Mouse (Mus musculus) forebrain, embryonic 15.5 days (tissue): ENCODE measurements around the gene Fam83f. TPM values are rescaled to one million over a fixed set of nuclear protein-coding genes. Genes with fewer than 3 reads are reported as not detected.
"Not testable (repeated sequence)": the region's sequence is repeated elsewhere in the genome, so short reads cannot be mapped to it uniquely, and the experiment has no call there.

Experiments
- ATAC-seq: fragments of 200-750 bp; cut with Nextera tagmentation; replicated peaks from 2 replicates; pipeline ENCODE4 v1.8.0; 2017; ENCODE audit warnings: mild to moderate bottlenecking, moderate TSS enrichment, moderate library complexity
- H3K27ac ChIP-seq: fragments of 300-500 bp; sonication (generic); replicated peaks from 2 replicates; pipeline ENCODE4 v1.5.1; 2015; ENCODE audit warnings: mild to moderate bottlenecking, inconsistent platforms
- H3K27me3 ChIP-seq: fragments of 300-500 bp; sonication (generic); 2 replicates; pipeline ENCODE4 v1.6.1; 2015; ENCODE audit warnings: inconsistent platforms
- H3K36me3 ChIP-seq: fragments of 300-500 bp; sonication (generic); 2 replicates; pipeline ENCODE4 v1.6.1; 2015; ENCODE audit warnings: mild to moderate bottlenecking, inconsistent platforms
- H3K4me1 ChIP-seq: fragments of 300-500 bp; sonication (generic); 2 replicates; pipeline ENCODE4 v1.6.1; 2015; ENCODE audit warnings: inconsistent platforms
- H3K4me2 ChIP-seq: fragments of 300-500 bp; sonication (generic); replicated peaks from 2 replicates; pipeline ENCODE4 v1.6.1; 2015; ENCODE audit warnings: mild to moderate bottlenecking, inconsistent platforms
- H3K4me3 ChIP-seq: fragments of 300-500 bp; sonication (generic); 2 replicates; pipeline ENCODE4 v1.5.1; 2015; ENCODE audit warnings: mild to moderate bottlenecking, inconsistent platforms
- H3K9ac ChIP-seq: fragments of 300-500 bp; sonication (generic); replicated peaks from 2 replicates; pipeline ENCODE4 v1.6.1; 2015; ENCODE audit warnings: mild to moderate bottlenecking, inconsistent platforms
- H3K9me3 ChIP-seq: fragments of 300-500 bp; sonication (generic); 2 replicates; pipeline ENCODE4 v1.6.1; 2016; ENCODE audit warnings: inconsistent platforms
- WGBS: fragments of 180-500 bp; shearing (Covaris S2); methylation state at CpG from one replicate; pipeline ENCODE4 v1.1.7; 2015; ENCODE audit warnings: mixed read lengths; 5-methylcytosine and 5-hydroxymethylcytosine counted together
- microRNA-seq: library from miRNA; unstranded; fragments of <30 nt; microRNA quantifications from one replicate; pipeline ENCODE4, GENCODE M21; 2016
- polyA plus RNA-seq: library from polyadenylated mRNA; unstranded; fragments of >200 nt; fragmentation: Nextera tagmentation; extraction: Ambion mirVana; gene quantifications from 2 replicates; pipeline ENCODE4 v1.2.1, GENCODE M21; 2015

Fam83f gene
- polyA plus RNA-seq, 1 experiment from 2014 or later, result 0.05 TPM

DNA sequence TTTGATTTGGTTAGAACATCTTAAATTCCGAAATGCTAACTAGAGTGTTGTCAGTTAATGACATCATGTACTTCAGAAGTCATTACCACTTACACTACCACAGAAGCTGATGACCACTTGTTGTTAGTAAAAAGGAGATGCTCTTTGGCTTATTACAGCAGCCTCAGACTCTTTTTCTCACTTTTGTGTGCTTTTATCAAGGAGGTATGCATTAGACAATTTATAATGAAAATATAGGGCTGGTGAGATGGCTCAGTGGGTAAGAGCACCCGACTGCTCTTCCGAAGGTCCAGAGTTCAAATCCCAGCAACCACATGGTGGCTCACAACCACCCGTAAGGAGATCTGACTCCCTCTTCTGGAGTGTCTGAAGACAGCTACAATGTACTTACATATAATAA, 64.1 kb downstream of the Fam83f start:
- WGBS, result 96% methylated on average over 4 of the region's 4 CpGs
- not testable (repeated sequence) for H3K4me2 ChIP-seq, H3K27me3 ChIP-seq, H3K4me1 ChIP-seq, H3K36me3 ChIP-seq, H3K9me3 ChIP-seq, H3K4me3 ChIP-seq, H3K9ac ChIP-seq, ATAC-seq, H3K27ac ChIP-seq

- H3K4me3 ChIP-seq, result no peak overlapping the region
- no peaks in the 10 kb centered on the region; the same call in 1 of the 2 replicates for H3K4me1 ChIP-seq
- H3K9ac ChIP-seq, result no peak overlapping the region
- ATAC-seq, result no peak
- H3K9me3 ChIP-seq, result no peaks in the 10 kb centered on the region
- no peaks in the 10 kb centered on the region for H3K36me3 ChIP-seq
- H3K27me3 ChIP-seq, result no peaks in the 10 kb centered on the region
- WGBS, result 29% methylated on average over 1 of the region's 1 CpGs
- no peak overlapping the region for H3K4me2 ChIP-seq
- H3K27ac ChIP-seq, result no peak overlapping the region
Observed at GRCm38 (mm10) chr15:80736553-80736952, 64.9 kb downstream of the Fam83f start.

GRCm38 (mm10) chr15:80738244-80738643, 66.6 kb downstream of the Fam83f start:
- H3K4me3 ChIP-seq, result no peak overlapping the region
- no peaks in the 10 kb centered on the region for H3K9me3 ChIP-seq
- H3K4me1 ChIP-seq, result no peaks in the 10 kb centered on the region
- WGBS, result 95% methylated on average over 2 of the region's 2 CpGs
- no peak overlapping the region for H3K9ac ChIP-seq
- no peaks in the 10 kb centered on the region for H3K27me3 ChIP-seq
- no peak overlapping the region for H3K4me2 ChIP-seq
- H3K36me3 ChIP-seq, result no peaks in the 10 kb centered on the region
- H3K27ac ChIP-seq, result no peak overlapping the region
- no peak for ATAC-seq

GRCm38 (mm10) chr15:80739972-80740371, 68.3 kb downstream of the Fam83f start:
- Histone ChIP-seq H3K9ac (no peak overlapping the region), H3K27ac (no peak overlapping the region), H3K36me3 (no peaks in the 10 kb centered on the region), H3K4me2 (no peak overlapping the region), H3K4me1 (no peaks in the 10 kb centered on the region), H3K9me3 (no peaks in the 10 kb centered on the region), H3K27me3 (no peaks in the 10 kb centered on the region), H3K4me3 (no peak overlapping the region)
- no peak for ATAC-seq
- 79% methylated on average over 1 of the region's 1 CpGs for WGBS

GRCm38 (mm10) chr15:80741836-80742235, 70.2 kb downstream of the Fam83f start:
- Histone ChIP-seq H3K4me1 (no peaks in the 10 kb centered on the region), H3K9ac (no peak overlapping the region), H3K27me3 (no peaks in the 10 kb centered on the region), H3K27ac (no peak overlapping the region), H3K4me2 (no peak overlapping the region), H3K4me3 (no peak overlapping the region), H3K36me3 (no peaks in the 10 kb centered on the region), H3K9me3 (no peaks in the 10 kb centered on the region)
- no peak for ATAC-seq
- WGBS, result 69% methylated on average over 1 of the region's 1 CpGs

- Histone ChIP-seq H3K4me1 (no peaks in the 10 kb centered on the region), H3K4me2 (no peak overlapping the region), H3K9me3 (no peaks in the 10 kb centered on the region), H3K4me3 (no peak overlapping the region), H3K9ac (no peak overlapping the region), H3K27me3 (no peaks in the 10 kb centered on the region), H3K36me3 (no peaks in the 10 kb centered on the region), H3K27ac (no peak overlapping the region)
- no peak for ATAC-seq
- 93% methylated on average over 3 of the region's 3 CpGs for WGBS
Observed at GRCm38 (mm10) chr15:80742991-80743474, 71.4 kb downstream of the Fam83f start.

DNA sequence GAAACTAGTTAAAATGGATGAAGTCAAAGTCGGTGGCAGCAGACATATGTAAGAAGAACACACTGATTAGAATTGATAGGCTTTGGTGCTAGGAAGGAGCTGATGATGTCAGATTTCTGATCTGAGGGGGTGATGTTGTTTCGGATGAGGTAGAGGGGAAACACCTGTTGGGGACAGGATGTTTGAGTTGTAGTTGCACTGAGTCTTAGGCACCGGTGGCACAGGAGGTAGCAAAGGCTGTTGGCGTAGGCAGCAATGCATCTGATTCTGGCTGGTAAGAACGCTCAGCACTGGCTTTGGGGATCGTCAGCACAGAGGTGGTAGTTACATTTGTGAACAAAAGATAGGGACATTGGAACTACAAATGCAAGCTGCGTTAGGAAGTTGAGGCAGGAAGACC, 72.0 kb downstream of the Fam83f start:
- H3K4me2 ChIP-seq, result no peak overlapping the region
- H3K9me3 ChIP-seq, result no peaks in the 10 kb centered on the region
- H3K36me3 ChIP-seq, result no peaks in the 10 kb centered on the region
- H3K9ac ChIP-seq, result no peak overlapping the region
- no peak overlapping the region for H3K4me3 ChIP-seq
- no peak for ATAC-seq
- WGBS, result 92% methylated on average over 7 of the region's 7 CpGs
- no peaks in the 10 kb centered on the region for H3K27me3 ChIP-seq
- no peak overlapping the region for H3K27ac ChIP-seq
- no peaks in the 10 kb centered on the region for H3K4me1 ChIP-seq

- H3K27me3 ChIP-seq, result no peaks in the 10 kb centered on the region
- no peaks in the 10 kb centered on the region for H3K36me3 ChIP-seq
- WGBS, result 87% methylated on average over 3 of the region's 3 CpGs
- no peak overlapping the region for H3K4me2 ChIP-seq
- no peaks in the 10 kb centered on the region for H3K9me3 ChIP-seq
- no peak overlapping the region for H3K27ac ChIP-seq
- H3K4me3 ChIP-seq, result no peak overlapping the region
- no peak overlapping the region for H3K9ac ChIP-seq
- H3K4me1 ChIP-seq, result no peaks in the 10 kb centered on the region
- no peak for ATAC-seq
Observed at GRCm38 (mm10) chr15:80744667-80745422, 73.2 kb downstream of the Fam83f start.

DNA sequence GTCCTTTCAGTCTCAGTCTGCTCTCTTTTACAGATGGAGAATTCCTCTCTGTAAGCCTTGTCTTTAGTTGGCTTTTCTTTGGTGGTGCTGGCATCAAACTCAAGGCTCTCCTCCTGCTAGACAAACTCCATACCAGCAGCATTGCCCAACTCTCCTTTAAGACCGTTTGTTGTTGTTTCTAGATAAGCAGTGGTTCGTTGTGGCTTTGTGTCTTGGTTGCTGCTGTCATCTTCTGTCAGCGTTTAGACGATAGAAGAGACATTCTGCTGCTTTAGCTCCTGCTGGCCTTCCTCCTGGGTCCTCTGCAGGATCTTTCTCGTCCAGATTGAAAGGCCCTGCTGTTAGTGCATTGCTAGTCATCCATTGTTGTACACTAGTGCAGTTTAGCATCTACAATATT, 77.3 kb downstream of the Fam83f start:
- H3K4me3 ChIP-seq, result no peak overlapping the region
- WGBS, result 71% methylated on average over 5 of the region's 5 CpGs
- ATAC-seq, result no peak

More for the DNA sequence above, 77.3 kb downstream of the Fam83f start:
- Histone ChIP-seq H3K4me1 (no peaks in the 10 kb centered on the region), H3K9me3 (no peaks in the 10 kb centered on the region), H3K27ac (no peak overlapping the region), H3K36me3 (no peaks in the 10 kb centered on the region), H3K4me2 (no peak overlapping the region), H3K9ac (no peak overlapping the region), H3K27me3 (no peaks in the 10 kb centered on the region)

Small RNAs within 50 kb of the gene (microRNA-seq; reads per million reads assigned to microRNA genes)
- not detected for gene Mir6957

Other genes with a start within 250 kb of the Fam83f start
- gene Enthd1, start 106.7 kb upstream of the Fam83f start, polyA plus RNA-seq, result not detected in 2 replicates
- 0.09 TPM in 1 of 2 replicates, not detected in the other for gene Grap2, start 99.3 kb upstream of the Fam83f start, polyA plus RNA-seq
- 34.2 and 35.2 TPM in 2 replicates for gene Tnrc6b, start 39.5 kb downstream of the Fam83f start, polyA plus RNA-seq